8 mouse cellular contexts compared by ENCODE assay signal in the genomic region with DNA sequence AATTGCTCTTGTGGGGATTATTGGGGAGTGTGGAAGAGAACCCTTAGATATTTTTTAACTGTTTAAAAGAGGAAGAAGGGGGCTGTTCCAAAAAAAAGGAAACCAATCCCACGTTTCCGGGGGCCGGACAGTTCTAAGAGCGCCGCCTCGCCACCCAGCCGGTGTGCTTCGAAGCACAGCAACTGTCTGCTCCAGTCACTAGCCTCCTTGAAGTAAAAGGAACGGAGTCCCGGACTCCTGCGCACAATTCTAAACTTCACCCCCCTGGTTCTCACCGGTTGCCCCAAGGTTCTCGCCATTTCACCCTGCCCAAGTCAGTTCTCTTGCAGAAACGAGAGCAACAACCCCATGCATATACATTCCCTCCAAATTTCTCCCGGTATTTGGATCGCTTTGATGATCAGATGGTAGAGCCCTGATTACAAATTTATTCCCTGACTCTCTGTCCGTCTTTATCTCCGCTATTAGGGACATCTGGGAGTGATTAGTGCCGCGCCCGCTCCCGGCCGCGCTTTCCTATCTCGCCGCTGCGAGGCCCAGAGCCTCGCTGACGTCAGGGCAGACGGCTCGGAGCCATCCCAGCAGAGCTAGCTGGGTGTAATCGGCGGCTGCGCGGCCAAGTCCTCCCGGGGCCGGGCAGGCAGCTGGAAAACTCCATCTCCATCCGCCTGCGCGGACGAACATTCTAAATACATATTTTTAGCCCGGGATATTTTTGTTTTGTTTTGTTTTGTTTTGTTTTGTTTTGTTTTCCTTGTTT. TPM values are rescaled to one million over a fixed set of nuclear protein-coding genes. Genes with fewer than 3 reads are reported as not detected.
DNase-seq lines count a peak whose midpoint lies in the region; ATAC-seq and TF ChIP-seq lines count a peak whose summit lies in the region.

No protein-coding gene starts in this region.

- peaks cover 5% of the 10 kb centered on the region; the same call in 1 of the 2 replicates for H3K27me3 ChIP-seq in heart, embryonic 16.5 days (ENCODE audit: control insufficient read depth, insufficient read depth, low read length)
- H3K27me3 ChIP-seq in limb, embryonic 15.5 days: peaks cover 59% of the 10 kb centered on the region

- H3K36me3 ChIP-seq in heart, embryonic 16.5 days (ENCODE audit: control insufficient read depth, insufficient read depth): no peaks in the 10 kb centered on the region
- H3K36me3 ChIP-seq in limb, embryonic 15.5 days: no peaks in the 10 kb centered on the region

- peak; percentile 80 for ATAC-seq in heart, embryonic 16.5 days (replicated peaks; ENCODE audit: extremely low read depth, insufficient read depth, low FRiP score)
- ATAC-seq in limb, embryonic 15.5 days (ENCODE audit: insufficient number of reproducible peaks, low FRiP score, low TSS enrichment, low read depth): peak; percentile 82

- H3K9me3 ChIP-seq in heart, embryonic 16.5 days (replicated peaks; ENCODE audit: control insufficient read depth, low read length): no peaks in the 10 kb centered on the region
- H3K9me3 ChIP-seq in limb, embryonic 15.5 days: no peaks in the 10 kb centered on the region

- peaks cover 20% of the 10 kb centered on the region for H3K4me1 ChIP-seq in heart, embryonic 16.5 days (ENCODE audit: control insufficient read depth, insufficient read depth, low read length)
- H3K4me1 ChIP-seq in limb, embryonic 15.5 days: peaks cover 54% of the 10 kb centered on the region

- peak overlapping the region; percentile 99 for H3K27ac ChIP-seq in heart, embryonic 16.5 days (ENCODE audit: low read length)
- peak overlapping the region; percentile 84 for H3K27ac ChIP-seq in limb, embryonic 15.5 days
- no peak overlapping the region for H3K27ac ChIP-seq in left cerebral cortex, adult 2 months

- WGBS in heart, embryonic 16.5 days: under 1% methylated on average over 42 of the region's 42 CpGs
- 1% methylated on average over 42 of the region's 42 CpGs for WGBS in limb, embryonic 15.5 days

- intact Hi-C loops in left cerebral cortex, adult 2 months (cut with DNase I): no loop called here

- H3K4me2 ChIP-seq in heart, embryonic 16.5 days (ENCODE audit: low read depth, low read length): peak overlapping the region; percentile 84
- peak overlapping the region; percentile 57 for H3K4me2 ChIP-seq in limb, embryonic 15.5 days

- peak overlapping the region; percentile 92 for H3K9ac ChIP-seq in heart, embryonic 16.5 days (ENCODE audit: low read length)
- no peak overlapping the region for H3K9ac ChIP-seq in limb, embryonic 15.5 days

- peak overlapping the region; percentile 75 for H3K4me3 ChIP-seq in heart, embryonic 16.5 days (ENCODE audit: low read length)
- peak overlapping the region; percentile 39 for H3K4me3 ChIP-seq in limb, embryonic 15.5 days
- H3K4me3 ChIP-seq in left cerebral cortex, adult 2 months: no peak overlapping the region

- peak; percentile 58 to 80 for DNase-seq in adrenal gland, adult (ENCODE audit: inconsistent age in 2 of 2, low spot score in 1 of 2)
- no peak for DNase-seq in adrenal gland, postnatal 4 days (ENCODE audit: low spot score in 2 of 2)
- peak; percentile 6 for DNase-seq in fibroblast of lung, adult 2 months (ENCODE audit: low read depth)
- DNase-seq in naive thymus-derived CD4-positive, alpha-beta T cell, adult 2 months (ENCODE audit: low read depth): peak; percentile 2
- no peak for DNase-seq in left cerebral cortex, adult 2 months (ENCODE audit: extremely low spot score in 1 of 2, low spot score in 2 of 2)
- no peak for DNase-seq in cerebellum, adult 9-10 months

- no peak for TF ChIP-seq CTCF in left cerebral cortex, adult 2 months (IDR thresholded peaks at IDR 0.05)

RNA-seq across cellular contexts. Expression of gene Hand2, which starts 7.6 kb away (rescaled TPM):
- total RNA-seq in adrenal gland, postnatal 4 days (2021): 10 to 100 TPM; 59.6 to 63.5 TPM
- 9.0 and 9.3 TPM in 2 replicates for polyA plus RNA-seq in heart, embryonic 16.5 days (2015; fragmentation: Nextera tagmentation; extraction: Ambion mirVana)
- polyA plus RNA-seq in limb, embryonic 15.5 days (2015; fragmentation: Nextera tagmentation; extraction: Ambion mirVana): 5.0 and 6.6 TPM in 2 replicates
- total RNA-seq in left cerebral cortex, adult 2 months (2021): not detected

Comparison
In these comparisons a context has a peak if more than half of its experiments do, and no peak if none do; other contexts are left out.
1. DNase-seq: peak in adrenal gland, adult (2 of 2), fibroblast of lung, adult 2 months (single experiment) and naive thymus-derived CD4-positive, alpha-beta T cell, adult 2 months (single experiment); none in adrenal gland, postnatal 4 days (0 of 2), left cerebral cortex, adult 2 months (0 of 2) and cerebellum, adult 9-10 months (single experiment).
2. RNA of gene Hand2, which starts 7.6 kb away (total RNA-seq): 59.6 to 63.5 TPM in adrenal gland, postnatal 4 days; not detected in left cerebral cortex, adult 2 months; every median in the first group is over 10 times any median in the second.